Mouse (Mus musculus) kidney, adult 9 months (tissue): ENCODE data around the gene Naip1.

Experiments used
- DNase-seq: peaks from one replicate; pipeline ENCODE4 v3.0.0; 2022

Gene Naip1

DNA sequence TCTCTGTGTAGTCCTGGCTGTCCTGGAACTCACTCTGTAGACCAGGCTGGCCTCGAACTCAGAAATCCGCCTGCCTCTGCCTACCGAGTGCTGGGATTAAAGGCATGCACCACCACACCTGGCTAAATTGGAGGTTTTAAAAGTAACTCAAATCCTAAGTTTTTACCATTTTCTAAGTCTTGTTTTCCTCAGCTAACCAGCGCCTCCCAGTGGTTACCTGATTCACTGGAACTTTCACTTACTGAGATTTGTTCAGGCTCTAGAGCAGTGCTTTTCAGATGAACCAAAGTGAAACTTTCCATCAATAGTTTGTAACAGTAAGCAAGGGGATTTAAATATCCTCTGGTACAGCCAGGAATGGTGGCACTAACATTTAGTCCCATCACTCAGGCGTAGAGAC is 61.6 kb downstream of the Naip1 start:
- peak; percentile 38 for DNase-seq

DNA sequence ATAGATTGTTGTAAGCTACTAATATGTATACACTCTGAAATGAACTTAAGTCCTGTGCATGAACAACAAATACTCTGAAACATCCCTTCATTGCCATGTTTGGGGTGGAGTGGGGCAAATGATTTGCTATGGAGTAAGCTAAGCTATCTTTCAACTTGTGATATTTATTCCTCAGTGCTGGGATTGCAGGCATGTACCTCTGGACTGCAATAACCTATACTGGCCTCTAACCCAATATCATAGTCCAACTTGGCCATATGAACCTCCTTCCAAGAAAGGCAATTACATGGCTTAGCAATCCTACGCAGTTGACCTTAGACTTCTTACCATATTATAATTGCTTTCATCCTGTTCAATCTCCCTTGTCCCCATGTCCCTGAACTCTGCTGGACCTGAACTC is 82.1 kb downstream of the Naip1 start:
- DNase-seq = no peak
